Mouse (Mus musculus): ENCODE data around the gene Pbld2.

GRCm38 (mm10) chr10:63003252-63003651, 20.9 kb upstream of the Pbld2 start:
- no peak for TF ChIP-seq CTCF (IDR thresholded peaks at IDR 0.05; ENCODE audit: control insufficient read depth, insufficient read depth, insufficient read length)
- TF ChIP-seq CEBPB (IDR thresholded peaks at IDR 0.05; ENCODE audit: low read depth), result no peak
- no peak for TF ChIP-seq USF1 (IDR thresholded peaks at IDR 0.05; ENCODE audit: low read depth)
- no peak for TF ChIP-seq FOSL1 (IDR thresholded peaks at IDR 0.05; ENCODE audit: insufficient read depth, low read length, poor library complexity, severe bottlenecking)
- no peak for TF ChIP-seq MYOG (IDR thresholded peaks at IDR 0.05; ENCODE audit: control insufficient read depth, extremely low read depth, insufficient read length)
- TF ChIP-seq MYOD1 (IDR thresholded peaks at IDR 0.05; ENCODE audit: control insufficient read depth, insufficient read length, low read depth), result no peak
- TF ChIP-seq MAX (IDR thresholded peaks at IDR 0.05), result no peak
